Mouse (Mus musculus) hindbrain, embryonic 11.5 days (tissue): ENCODE measurements at regions not wholly inside any gene's neighbourhood (a gene's known extent, or its start where the extent isn't known, plus 50 kb on each side); places are given as distances from the start of the nearest gene placed in this dataset.
A peak's percentile ranks its signal among the peaks of the same experiment; 100 is the strongest.

Source experiments
- ATAC-seq: fragments of 200-750 bp; cut with Nextera tagmentation; 2 replicates; pipeline ENCODE4 v1.8.0; 2017; ENCODE audit warnings: mild to moderate bottlenecking, moderate TSS enrichment, moderate library complexity; ENCODE audit not compliant: low FRiP score
- DNase-seq: peaks from one replicate; pipeline ENCODE4 v3.0.0-alpha.2; 2015; ENCODE audit warnings: low spot score
- H3K27ac ChIP-seq: fragments of 300-500 bp; sonication (generic); 2 replicates; pipeline ENCODE4 v1.5.1; 2014; ENCODE audit warnings: mild to moderate bottlenecking, low read depth, low read length
- H3K27me3 ChIP-seq: fragments of 300-500 bp; sonication (generic); 2 replicates; pipeline ENCODE4 v1.6.1; 2014; ENCODE audit warnings: mild to moderate bottlenecking, low read length, moderate library complexity, mixed read lengths; ENCODE audit not compliant: control insufficient read depth, insufficient read depth
- H3K36me3 ChIP-seq: fragments of 300-500 bp; sonication (generic); 2 replicates; pipeline ENCODE4 v1.6.1; 2014; ENCODE audit warnings: mild to moderate bottlenecking, low read length, moderate library complexity, mixed read lengths; ENCODE audit not compliant: control insufficient read depth, insufficient read depth
- H3K4me1 ChIP-seq: fragments of 300-500 bp; sonication (generic); replicated peaks from 2 replicates; pipeline ENCODE4 v1.6.1; 2014; ENCODE audit warnings: low read length, mixed read lengths; ENCODE audit not compliant: control insufficient read depth, insufficient read depth
- H3K4me2 ChIP-seq: fragments of 300-500 bp; sonication (generic); replicated peaks from 2 replicates; pipeline ENCODE4 v1.6.1; 2014; ENCODE audit warnings: mild to moderate bottlenecking, low read depth, low read length
- H3K4me3 ChIP-seq: fragments of 300-500 bp; sonication (generic); 2 replicates; pipeline ENCODE4 v1.5.1; 2014; ENCODE audit warnings: low read depth, low read length
- H3K9ac ChIP-seq: fragments of 300-500 bp; sonication (generic); 2 replicates; pipeline ENCODE4 v1.6.1; 2014; ENCODE audit warnings: low read depth, low read length
- H3K9me3 ChIP-seq: fragments of 300-500 bp; sonication (generic); 2 replicates; pipeline ENCODE4 v1.6.1; 2016; ENCODE audit warnings: low read length; ENCODE audit not compliant: control insufficient read depth
- WGBS: fragments of 180-500 bp; shearing (Covaris S2); extraction: QIAGEN DNeasy Blood & Tissue Kit; methylation state at CpG from one replicate; pipeline ENCODE4 v1.1.7; 2014; 5-methylcytosine and 5-hydroxymethylcytosine counted together

GRCm38 (mm10) chr2:105454353-105454752 lies 55.2 kb upstream of the Rcn1 start:
- Histone ChIP-seq H3K9me3 (no peaks in the 10 kb centered on the region), H3K27me3 (no peaks in the 10 kb centered on the region), H3K9ac (no peak overlapping the region), H3K4me3 (no peak overlapping the region), H3K4me1 (no peaks in the 10 kb centered on the region), H3K4me2 (no peak overlapping the region), H3K36me3 (no peaks in the 10 kb centered on the region), H3K27ac (no peak overlapping the region)
- ATAC-seq (no peak), DNase-seq (no peak)
- WGBS = 60% methylated on average over 2 of the region's 2 CpGs

GRCm38 (mm10) chr2:105454836-105455235 lies 55.7 kb upstream of the Rcn1 start:
- Histone ChIP-seq H3K27ac (no peak overlapping the region), H3K9me3 (no peaks in the 10 kb centered on the region), H3K4me1 (no peaks in the 10 kb centered on the region), H3K27me3 (no peaks in the 10 kb centered on the region), H3K36me3 (no peaks in the 10 kb centered on the region), H3K4me3 (no peak overlapping the region), H3K4me2 (no peak overlapping the region), H3K9ac (no peak overlapping the region)
- DNase-seq = no peak
- no peak for ATAC-seq

GRCm38 (mm10) chr2:105458643-105459042 lies 59.5 kb upstream of the Rcn1 start:
- 82% methylated on average over 4 of the region's 4 CpGs for WGBS
- H3K36me3 ChIP-seq = no peaks in the 10 kb centered on the region
- H3K4me3 ChIP-seq = no peak overlapping the region

GRCm38 (mm10) chr2:105459512-105459911 lies 60.4 kb upstream of the Rcn1 start:
- Histone ChIP-seq H3K9ac (no peak overlapping the region), H3K4me1 (no peaks in the 10 kb centered on the region), H3K4me2 (no peak overlapping the region), H3K9me3 (no peaks in the 10 kb centered on the region), H3K4me3 (no peak overlapping the region), H3K27me3 (no peaks in the 10 kb centered on the region), H3K27ac (no peak overlapping the region), H3K36me3 (no peaks in the 10 kb centered on the region)
- no peak for DNase-seq
- no peak for ATAC-seq
- 85% methylated on average over 9 of the region's 9 CpGs for WGBS

More at GRCm38 (mm10) chr2:105458643-105459042, 59.5 kb upstream of the Rcn1 start:
- no peak overlapping the region for H3K9ac ChIP-seq
- H3K27me3 ChIP-seq = no peaks in the 10 kb centered on the region
- no peak overlapping the region for H3K27ac ChIP-seq
- H3K9me3 ChIP-seq = no peaks in the 10 kb centered on the region
- ATAC-seq (no peak), DNase-seq (no peak)
- no peak overlapping the region for H3K4me2 ChIP-seq
- H3K4me1 ChIP-seq = no peaks in the 10 kb centered on the region

- ATAC-seq (no peak), DNase-seq (no peak)
- no peaks in the 10 kb centered on the region for H3K4me1 ChIP-seq
- H3K27me3 ChIP-seq = no peaks in the 10 kb centered on the region
- no peak overlapping the region for H3K9ac ChIP-seq
- 85% methylated on average over 6 of the region's 6 CpGs for WGBS
- no peak overlapping the region for H3K4me2 ChIP-seq
- no peaks in the 10 kb centered on the region for H3K9me3 ChIP-seq
- H3K4me3 ChIP-seq = no peak overlapping the region
- no peaks in the 10 kb centered on the region for H3K36me3 ChIP-seq
- no peak overlapping the region for H3K27ac ChIP-seq
Observed at GRCm38 (mm10) chr2:105465630-105466029, 66.5 kb upstream of the Rcn1 start.

- no peak; the same call in 1 of the 2 replicates for ATAC-seq
- WGBS = 39% methylated on average over 5 of the region's 5 CpGs
Observed at GRCm38 (mm10) chr2:105468930-105469329, 69.8 kb upstream of the Rcn1 start.

DNA sequence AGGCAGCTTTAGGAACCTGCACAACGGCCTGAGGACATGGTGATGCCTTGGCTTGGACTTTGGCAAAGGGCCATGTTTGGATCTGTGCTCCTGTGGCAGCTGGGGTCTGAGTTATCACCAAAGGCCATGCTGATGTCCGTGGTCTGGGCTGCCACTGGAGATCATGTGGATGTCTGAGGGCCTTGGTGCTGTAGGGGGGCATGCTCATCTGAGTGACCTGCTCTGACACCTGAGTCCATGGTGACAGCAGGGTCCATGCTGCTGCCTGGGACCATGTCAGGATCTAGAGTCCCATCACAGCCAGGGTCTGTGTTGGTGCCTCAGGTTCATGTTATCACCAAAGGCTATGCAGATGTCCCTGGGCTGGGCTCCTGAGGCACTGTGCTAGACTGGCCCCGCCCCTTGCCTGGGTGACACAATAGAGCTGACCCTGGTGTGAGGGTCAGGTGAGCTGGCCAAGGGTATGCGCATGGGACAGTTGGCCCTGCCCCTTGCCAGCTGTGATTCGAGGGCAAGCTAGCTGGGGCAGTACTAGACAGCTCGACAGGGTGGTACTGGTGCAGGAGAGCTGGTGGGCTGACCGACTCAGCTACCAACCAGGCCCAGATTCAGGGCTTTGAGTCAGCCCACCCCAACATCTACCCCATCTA lies 77.0 kb upstream of the Rcn1 start:
- no peaks in the 10 kb centered on the region for H3K4me1 ChIP-seq
- 79% methylated on average over 7 of the region's 7 CpGs for WGBS
- no peaks in the 10 kb centered on the region for H3K36me3 ChIP-seq
- no peak overlapping the region for H3K27ac ChIP-seq
- H3K4me3 ChIP-seq = no peak overlapping the region
- H3K9me3 ChIP-seq = no peaks in the 10 kb centered on the region
- DNase-seq (no peak), ATAC-seq (peak; percentile 47; the same call in 1 of the 2 replicates)
- no peak overlapping the region for H3K9ac ChIP-seq
- no peak overlapping the region for H3K4me2 ChIP-seq
- H3K27me3 ChIP-seq = no peaks in the 10 kb centered on the region

More at GRCm38 (mm10) chr2:105468930-105469329, 69.8 kb upstream of the Rcn1 start:
- DNase-seq = peak; percentile 69
- H3K9ac ChIP-seq = no peak overlapping the region
- H3K9me3 ChIP-seq = no peaks in the 10 kb centered on the region
- H3K36me3 ChIP-seq = no peaks in the 10 kb centered on the region
- H3K27me3 ChIP-seq = no peaks in the 10 kb centered on the region
- no peaks in the 10 kb centered on the region for H3K4me1 ChIP-seq
- no peak overlapping the region for H3K4me3 ChIP-seq
- no peak overlapping the region for H3K27ac ChIP-seq
- H3K4me2 ChIP-seq = no peak overlapping the region

- WGBS = 83% methylated on average over 11 of the region's 11 CpGs
Observed at GRCm38 (mm10) chr2:105481990-105482592, 83.0 kb upstream of the Rcn1 start.

GRCm38 (mm10) chr2:105484496-105484895 lies 85.4 kb upstream of the Rcn1 start:
- DNase-seq (no peak), ATAC-seq (no peak)
- no peak overlapping the region for H3K4me2 ChIP-seq
- H3K9ac ChIP-seq = no peak overlapping the region
- no peaks in the 10 kb centered on the region for H3K36me3 ChIP-seq
- H3K4me3 ChIP-seq = no peak overlapping the region
- no peak overlapping the region for H3K27ac ChIP-seq
- H3K27me3 ChIP-seq = no peaks in the 10 kb centered on the region
- no peaks in the 10 kb centered on the region for H3K4me1 ChIP-seq
- no peaks in the 10 kb centered on the region for H3K9me3 ChIP-seq
- WGBS = 71% methylated on average over 3 of the region's 3 CpGs

More at GRCm38 (mm10) chr2:105481990-105482592, 83.0 kb upstream of the Rcn1 start:
- DNase-seq (no peak), ATAC-seq (no peak)
- H3K9ac ChIP-seq = no peak overlapping the region
- H3K36me3 ChIP-seq = no peaks in the 10 kb centered on the region
- H3K4me3 ChIP-seq = no peak overlapping the region
- H3K27me3 ChIP-seq = no peaks in the 10 kb centered on the region
- no peak overlapping the region for H3K4me2 ChIP-seq
- no peaks in the 10 kb centered on the region for H3K4me1 ChIP-seq
- H3K27ac ChIP-seq = no peak overlapping the region
- no peaks in the 10 kb centered on the region for H3K9me3 ChIP-seq
